Mouse (Mus musculus) lung, adult 2 months (tissue): ENCODE measurements around the gene Gtpbp3. TPM values are rescaled to one million over a fixed set of nuclear protein-coding genes. Genes with fewer than 3 reads are reported as not detected.

Experiments used
- DNase-seq: peaks from one replicate; pipeline ENCODE4 v3.0.0; 2022
- H3K4me1 ChIP-seq: fragments of 200-500 bp; 2 replicates; pipeline ENCODE4 v1.6.1; 2011; ENCODE audit warnings: low read length; ENCODE audit not compliant: control insufficient read depth, insufficient read depth
- H3K4me3 ChIP-seq: fragments of 200-500 bp; replicated peaks from 2 replicates; pipeline ENCODE3; 2011; ENCODE audit warnings: low read depth, mild to moderate bottlenecking, control low read depth, low read length; ENCODE audit errors: extremely low read depth
- CTCF ChIP-seq: fragments of 200-500 bp; IDR thresholded peaks from 2 replicates; pipeline ENCODE4 v1.5.1; 2011; ENCODE audit warnings: mild to moderate bottlenecking, low read length, control low read depth; ENCODE audit not compliant: insufficient read depth
- POLR2A ChIP-seq: fragments of 200-500 bp; IDR thresholded peaks from 2 replicates; pipeline ENCODE4 v1.6.1; 2011; ENCODE audit warnings: low read depth, mild to moderate bottlenecking, control low read depth, low read length, borderline replicate concordance; ENCODE audit errors: extremely low read depth
- WGBS: fragments of 180-500 bp; shearing (Covaris S2); methylation state at CpG from one replicate; pipeline ENCODE4 v1.1.7; 2018; 5-methylcytosine and 5-hydroxymethylcytosine counted together
- polyA plus RNA-seq: library from polyadenylated mRNA; depleted of rRNA; stranded (reverse); fragments of >200 nt; gene quantifications from 2 replicates; pipeline ENCODE4 v1.2.3, GENCODE M21; 2012; rRNA removed

Gene Gtpbp3
- polyA plus RNA-seq = 26.0 and 30.4 TPM in 2 replicates

DNA sequence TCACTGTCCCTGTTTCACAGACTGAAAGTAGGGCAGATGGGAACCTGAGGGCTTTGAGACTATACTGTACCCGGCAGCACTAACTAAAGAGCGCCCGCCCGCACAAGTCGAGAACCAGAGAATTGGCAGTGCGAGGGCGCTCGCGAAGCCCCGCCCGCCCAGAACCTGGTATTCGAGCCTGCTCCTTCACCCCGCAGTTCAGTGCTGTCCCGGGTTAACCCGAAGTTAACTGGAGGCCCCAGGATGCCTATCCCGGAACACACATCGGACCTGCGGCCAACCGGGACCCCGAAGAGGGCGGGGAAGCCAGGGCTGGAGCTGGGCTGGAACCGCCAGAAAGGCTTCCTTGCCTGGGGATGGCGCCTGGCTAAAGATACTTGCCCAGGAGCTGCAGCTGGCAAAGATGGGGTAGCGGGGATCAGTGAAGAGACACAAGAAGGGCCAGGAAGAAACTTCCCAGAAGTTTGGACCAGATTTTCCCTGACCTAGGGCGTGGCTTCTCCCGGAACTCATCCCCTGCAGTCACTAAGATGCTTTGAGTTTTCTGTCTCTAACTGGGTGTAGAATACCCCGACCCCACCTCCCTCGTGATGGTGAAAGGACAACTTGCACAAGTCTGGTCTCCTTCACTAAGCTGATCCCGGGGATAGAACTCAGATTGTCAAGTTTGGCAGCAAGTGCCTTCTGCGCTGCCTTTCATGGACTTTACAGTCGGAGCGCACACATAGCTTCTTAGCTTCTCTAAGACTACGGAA lies at the start of gene Gtpbp3:
Gtpbp3 (plus strand) TSS at position 413 of the 755 bp plus-strand sequence.
- Histone ChIP-seq H3K4me3 (peak within 1 kb of the TSS; percentile 79), H3K4me1 (peaks cover 19% of the 10 kb centered on the region)
- WGBS = under 1% methylated on average over 33 of the region's 33 CpGs
- DNase-seq = peak; percentile 82
- TF ChIP-seq POLR2A = peak; percentile 50; the same call in 1 of the 2 replicates
- no peak for TF ChIP-seq CTCF

- TF ChIP-seq POLR2A (no peak), CTCF (peak; percentile 31; the same call in 1 of the 2 replicates)
- DNase-seq = peak; percentile 46
- under 1% methylated on average over 7 of the region's 7 CpGs for WGBS
- H3K4me1 ChIP-seq = no peaks in the 10 kb centered on the region
- no peak overlapping the region for H3K4me3 ChIP-seq
These were observed 46.5 kb upstream of the Gtpbp3 start for GRCm38 (mm10) chr8:71441404-71441803.

- DNase-seq = no peak
- Histone ChIP-seq H3K4me3 (no peak overlapping the region), H3K4me1 (no peaks in the 10 kb centered on the region)
- 74% methylated on average over 7 of the region's 7 CpGs for whole genome bisulfite sequencing
- TF ChIP-seq POLR2A = no peak
- TF ChIP-seq CTCF = no peak
These were observed 42.8 kb upstream of the Gtpbp3 start for GRCm38 (mm10) chr8:71445096-71445495.

- TF ChIP-seq POLR2A = no peak
- TF ChIP-seq CTCF = no peak
- DNase-seq = no peak
- H3K4me1 ChIP-seq = no peaks in the 10 kb centered on the region
- WGBS = 66% methylated on average over 4 of the region's 4 CpGs
- H3K4me3 ChIP-seq = no peak overlapping the region
These were observed 36.6 kb upstream of the Gtpbp3 start for GRCm38 (mm10) chr8:71451337-71451736.

DNA sequence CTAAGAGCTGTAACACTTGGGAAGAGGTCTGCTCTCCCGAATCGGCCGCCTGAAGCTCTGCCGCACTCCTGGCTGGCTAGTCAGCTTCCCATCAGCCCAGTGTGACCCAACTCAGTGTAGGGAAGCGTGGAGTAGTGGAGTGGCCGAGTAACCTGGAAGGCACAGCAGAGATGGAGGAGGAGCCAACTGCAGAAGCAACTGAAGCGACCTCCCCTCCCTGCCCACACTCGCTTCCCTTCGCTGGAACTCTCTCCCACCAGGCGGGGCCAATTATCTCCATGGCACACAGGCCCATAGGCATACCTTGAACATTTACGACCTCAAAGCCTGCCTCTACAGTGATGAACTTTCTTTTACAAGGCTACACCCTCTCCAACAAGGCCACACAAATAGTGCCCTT lies 36.1 kb upstream of the Gtpbp3 start:
- TF ChIP-seq CTCF (no peak), POLR2A (no peak)
- WGBS = 59% methylated on average over 11 of the region's 11 CpGs
- no peak for DNase-seq
- Histone ChIP-seq H3K4me1 (no peaks in the 10 kb centered on the region), H3K4me3 (no peak overlapping the region)

DNA sequence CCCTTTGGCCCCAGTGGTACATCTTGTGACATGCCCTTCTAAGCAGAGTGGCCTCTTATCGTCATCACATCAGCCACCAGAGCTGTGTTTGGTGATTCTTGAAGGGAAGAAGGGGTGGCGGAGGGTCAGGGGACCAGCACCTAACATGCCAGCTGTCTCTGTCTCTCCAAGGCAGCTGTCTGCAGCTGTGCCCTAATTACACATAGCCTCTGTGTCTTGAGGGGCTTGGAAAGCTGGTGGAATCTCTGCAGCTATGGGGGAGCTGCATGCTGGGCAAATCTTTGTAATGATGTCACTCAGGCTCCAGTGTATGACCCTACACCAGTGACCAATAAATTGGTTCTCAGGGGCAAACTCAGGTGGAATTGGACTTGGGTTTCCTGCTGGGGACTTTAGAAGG lies 35.2 kb upstream of the Gtpbp3 start:
- no peak for DNase-seq
- Histone ChIP-seq H3K4me1 (no peaks in the 10 kb centered on the region), H3K4me3 (no peak overlapping the region)
- WGBS = 69% methylated on average over 2 of the region's 2 CpGs
- TF ChIP-seq CTCF (no peak), POLR2A (no peak)

DNA sequence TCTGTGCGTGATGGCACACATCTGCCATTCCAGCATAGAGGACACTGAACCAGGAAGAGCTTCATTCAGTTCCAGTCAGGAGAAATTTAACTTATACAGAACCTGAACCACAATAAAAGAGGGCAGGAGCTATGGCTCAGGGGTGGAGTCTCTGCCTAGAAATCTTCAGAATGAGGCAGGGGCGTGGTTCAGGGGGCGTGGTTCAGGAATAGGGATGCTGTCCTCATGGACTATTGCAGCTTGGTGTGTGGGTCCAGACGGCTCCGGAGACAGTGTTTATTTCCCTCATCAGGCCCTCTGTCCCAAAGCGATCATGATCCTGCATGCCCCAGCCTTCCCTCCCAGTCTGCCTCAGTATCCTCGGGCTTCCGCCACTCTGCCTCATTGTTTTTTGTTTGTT lies 33.2 kb upstream of the Gtpbp3 start:
- Histone ChIP-seq H3K4me3 (no peak overlapping the region), H3K4me1 (no peaks in the 10 kb centered on the region)
- no peak for DNase-seq
- 67% methylated on average over 8 of the region's 8 CpGs for WGBS
- no peak for TF ChIP-seq CTCF
- TF ChIP-seq POLR2A = no peak

DNA sequence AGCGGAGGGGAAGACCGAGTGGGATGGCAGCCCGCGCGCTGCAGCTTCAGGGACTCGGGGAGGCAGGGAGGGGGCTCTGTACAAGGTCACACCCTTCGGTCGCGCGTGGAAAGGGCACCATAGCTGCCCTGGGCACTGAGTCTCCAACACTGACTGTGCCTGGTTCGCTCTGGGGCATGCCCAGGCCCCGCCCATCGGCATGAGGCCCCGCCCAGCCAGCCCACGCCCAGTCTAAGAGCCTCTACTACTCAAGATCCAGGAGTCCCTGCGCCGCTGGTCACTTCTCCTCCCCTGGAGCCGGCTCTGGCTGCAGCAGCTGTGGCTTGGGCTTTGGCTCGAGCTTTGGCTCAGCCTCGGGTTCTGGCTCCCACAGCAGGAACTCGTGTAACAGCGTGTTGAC lies 31.0 kb upstream of the Gtpbp3 start:
- TF ChIP-seq CTCF (no peak), POLR2A (no peak)
- DNase-seq = no peak
- WGBS = 52% methylated on average over 22 of the region's 22 CpGs
- no peak overlapping the region for H3K4me3 ChIP-seq
- H3K4me1 ChIP-seq = no peaks in the 10 kb centered on the region

GRCm38 (mm10) chr8:71457659-71458270 lies 30.1 kb upstream of the Gtpbp3 start:
- WGBS = 87% methylated on average over 20 of the region's 20 CpGs

GRCm38 (mm10) chr8:71460716-71461115 lies 27.2 kb upstream of the Gtpbp3 start:
- no peak overlapping the region for H3K4me3 ChIP-seq
- WGBS = 96% methylated on average over 6 of the region's 6 CpGs
- no peak for TF ChIP-seq CTCF
- TF ChIP-seq POLR2A = no peak

More at GRCm38 (mm10) chr8:71457659-71458270, 30.1 kb upstream of the Gtpbp3 start:
- no peak for DNase-seq
- no peak overlapping the region for H3K4me3 ChIP-seq
- no peak for TF ChIP-seq POLR2A
- no peak for TF ChIP-seq CTCF
- H3K4me1 ChIP-seq = no peaks in the 10 kb centered on the region; the same call in 1 of the 2 replicates

More at GRCm38 (mm10) chr8:71460716-71461115, 27.2 kb upstream of the Gtpbp3 start:
- DNase-seq = no peak
- peaks cover 6% of the 10 kb centered on the region for H3K4me1 ChIP-seq
